Mouse (Mus musculus): Measurements from ENCODE around the gene Tulp4. TPM values are rescaled to one million over a fixed set of nuclear protein-coding genes. Genes with fewer than 3 reads are reported as not detected.

Gene Tulp4
- polyA plus RNA-seq, 1 experiment from 2014 or later, result 70.9 TPM

DNA sequence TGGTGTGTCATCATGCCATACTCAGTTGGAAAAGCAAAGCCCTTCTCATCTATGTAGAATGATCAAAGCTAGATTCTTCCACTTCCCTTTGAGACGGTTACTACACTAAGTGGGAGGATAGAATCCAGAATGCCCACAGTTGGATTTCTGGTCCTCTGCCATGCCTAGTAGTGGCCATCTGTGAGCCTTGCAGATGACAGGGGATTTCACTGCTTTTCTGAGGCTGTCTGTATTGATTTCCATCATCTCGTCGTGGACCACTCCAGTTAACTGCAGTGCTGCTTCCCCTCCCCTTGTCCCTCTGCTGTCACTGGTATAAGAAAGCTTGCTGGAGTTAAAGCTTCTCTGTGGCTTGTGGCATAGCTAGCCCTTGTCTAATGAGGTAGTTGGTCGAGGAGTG, 23.1 kb downstream of the Tulp4 start:
- no peaks in the 10 kb centered on the region for H3K4me1 ChIP-seq (replicated peaks)
- H3K4me3 ChIP-seq (replicated peaks), result no peak overlapping the region
- no peak overlapping the region for H3K4me2 ChIP-seq (replicated peaks)
- no peaks in the 10 kb centered on the region for H3K36me3 ChIP-seq
- no peak overlapping the region for H3K9ac ChIP-seq
- H3K9me3 ChIP-seq, result no peaks in the 10 kb centered on the region
- no peaks in the 10 kb centered on the region for H3K27me3 ChIP-seq (replicated peaks)
- ATAC-seq, result no peak
- H3K27ac ChIP-seq, result no peak overlapping the region
- WGBS, result 80% methylated on average over 4 of the region's 4 CpGs

- no peak for ATAC-seq
- Histone ChIP-seq H3K4me3 (replicated peaks) (no peak overlapping the region), H3K9ac (no peak overlapping the region), H3K4me2 (replicated peaks) (no peak overlapping the region), H3K4me1 (replicated peaks) (no peaks in the 10 kb centered on the region), H3K36me3 (no peaks in the 10 kb centered on the region), H3K27me3 (replicated peaks) (no peaks in the 10 kb centered on the region), H3K27ac (no peak overlapping the region), H3K9me3 (no peaks in the 10 kb centered on the region)
- WGBS, result 94% methylated on average over 3 of the region's 3 CpGs
These were observed 24.8 kb downstream of the Tulp4 start for GRCm38 (mm10) chr17:6131083-6131482.

- no peak overlapping the region for H3K4me3 ChIP-seq (replicated peaks)
- no peak overlapping the region for H3K9ac ChIP-seq
- H3K9me3 ChIP-seq, result no peaks in the 10 kb centered on the region
- 0 out of 2 replicates have a peak, but pooled peaks have one; percentile 36 for ATAC-seq
- no peak overlapping the region for H3K4me2 ChIP-seq (replicated peaks)
- 62% methylated on average over 3 of the region's 3 CpGs for WGBS
- no peak overlapping the region for H3K27ac ChIP-seq
- no peaks in the 10 kb centered on the region for H3K4me1 ChIP-seq (replicated peaks)
- no peaks in the 10 kb centered on the region for H3K27me3 ChIP-seq (replicated peaks)
- 0 out of 2 replicates have a peak, but pooled peaks cover 3% of the 10 kb centered on the region for H3K36me3 ChIP-seq
These were observed 34.6 kb downstream of the Tulp4 start for GRCm38 (mm10) chr17:6140875-6141274.

- no peak overlapping the region for H3K4me2 ChIP-seq (replicated peaks)
- ATAC-seq, result no peak
- 0 out of 2 replicates have a peak, but pooled peaks cover 3% of the 10 kb centered on the region for H3K36me3 ChIP-seq
- WGBS, result 77% methylated on average over 2 of the region's 2 CpGs
- 0 out of 2 replicates have a peak overlapping the region, but pooled peaks have one; percentile 18 for H3K27ac ChIP-seq
- H3K9me3 ChIP-seq, result no peaks in the 10 kb centered on the region
- no peak overlapping the region for H3K9ac ChIP-seq
- no peaks in the 10 kb centered on the region for H3K4me1 ChIP-seq (replicated peaks)
- H3K27me3 ChIP-seq (replicated peaks), result no peaks in the 10 kb centered on the region
- H3K4me3 ChIP-seq (replicated peaks), result no peak overlapping the region
These were observed 35.1 kb downstream of the Tulp4 start for GRCm38 (mm10) chr17:6141344-6141743.

DNA sequence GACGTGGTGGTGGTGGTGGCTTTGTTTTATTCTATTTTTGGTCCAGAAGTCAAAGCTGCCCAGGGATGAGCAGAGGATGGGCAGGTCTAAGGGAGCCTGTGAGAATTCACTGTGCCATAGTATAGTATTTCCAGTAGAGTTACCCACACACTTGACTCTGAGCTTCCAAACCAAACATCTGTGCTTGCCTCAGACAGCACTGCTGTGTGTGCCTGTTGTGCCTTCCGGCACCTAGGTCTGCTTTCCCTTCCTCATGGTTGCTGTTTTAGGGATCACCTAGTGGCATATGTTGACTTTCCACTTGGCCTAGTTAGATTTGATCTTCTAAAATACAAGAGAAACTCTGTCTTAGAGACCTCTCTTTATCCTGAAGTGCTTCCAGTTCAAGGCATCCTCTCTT, 39.0 kb downstream of the Tulp4 start:
- no peak overlapping the region for H3K4me2 ChIP-seq (replicated peaks)

GRCm38 (mm10) chr17:6152941-6153340, 46.7 kb downstream of the Tulp4 start:
- Histone ChIP-seq H3K36me3 (no peaks in the 10 kb centered on the region), H3K9ac (no peak overlapping the region), H3K27me3 (replicated peaks) (no peaks in the 10 kb centered on the region), H3K4me1 (replicated peaks) (no peaks in the 10 kb centered on the region), H3K4me2 (replicated peaks) (no peak overlapping the region), H3K9me3 (no peaks in the 10 kb centered on the region), H3K27ac (no peak overlapping the region), H3K4me3 (replicated peaks) (no peak overlapping the region)
- WGBS, result 94% methylated on average over 4 of the region's 4 CpGs
- no peak for ATAC-seq

More for the DNA sequence above, 39.0 kb downstream of the Tulp4 start:
- Histone ChIP-seq H3K4me3 (replicated peaks) (no peak overlapping the region), H3K27me3 (replicated peaks) (no peaks in the 10 kb centered on the region), H3K36me3 (no peaks in the 10 kb centered on the region), H3K27ac (no peak overlapping the region), H3K9ac (no peak overlapping the region), H3K4me1 (replicated peaks) (no peaks in the 10 kb centered on the region), H3K9me3 (no peaks in the 10 kb centered on the region)
- ATAC-seq, result no peak
- whole genome bisulfite sequencing, result 92% methylated on average over 2 of the region's 2 CpGs

GRCm38 (mm10) chr17:6153581-6153980, 47.3 kb downstream of the Tulp4 start:
- H3K36me3 ChIP-seq, result no peaks in the 10 kb centered on the region
- H3K9me3 ChIP-seq, result no peaks in the 10 kb centered on the region
- H3K4me2 ChIP-seq (replicated peaks), result no peak overlapping the region
- H3K27me3 ChIP-seq (replicated peaks), result no peaks in the 10 kb centered on the region
- H3K4me1 ChIP-seq (replicated peaks), result no peaks in the 10 kb centered on the region
- ATAC-seq, result no peak
- H3K9ac ChIP-seq, result no peak overlapping the region
- no peak overlapping the region for H3K4me3 ChIP-seq (replicated peaks)
- H3K27ac ChIP-seq, result no peak overlapping the region
- WGBS, result 80% methylated on average over 4 of the region's 4 CpGs

- Histone ChIP-seq H3K4me3 (replicated peaks) (no peak overlapping the region), H3K4me1 (replicated peaks) (no peaks in the 10 kb centered on the region), H3K27ac (no peak overlapping the region), H3K9ac (no peak overlapping the region), H3K27me3 (replicated peaks) (no peaks in the 10 kb centered on the region), H3K4me2 (replicated peaks) (no peak overlapping the region), H3K36me3 (no peaks in the 10 kb centered on the region), H3K9me3 (no peaks in the 10 kb centered on the region)
- WGBS, result 84% methylated on average over 4 of the region's 4 CpGs
- ATAC-seq, result no peak
These were observed 48.1 kb downstream of the Tulp4 start for GRCm38 (mm10) chr17:6154366-6154765.

DNA sequence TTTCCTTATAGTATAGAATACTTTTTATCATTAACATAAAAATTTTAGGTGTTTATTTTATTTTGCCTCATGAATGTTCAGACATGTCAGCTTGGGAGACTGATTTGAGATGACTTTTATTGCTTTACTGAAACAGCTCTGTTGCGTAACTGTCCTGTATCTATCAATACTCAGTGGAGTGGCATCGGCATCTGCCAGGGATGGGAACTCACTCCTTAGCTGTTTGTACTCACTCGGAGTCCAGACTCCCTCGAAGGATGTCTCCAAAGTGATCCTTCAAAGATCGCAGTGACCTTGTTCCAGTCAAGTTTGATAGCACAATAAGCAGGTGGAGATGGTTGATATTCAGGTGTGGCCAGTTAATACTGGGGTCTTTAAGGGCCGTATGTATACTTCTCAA, 54.3 kb downstream of the Tulp4 start:
- 89% methylated on average over 6 of the region's 6 CpGs for WGBS
- Histone ChIP-seq H3K9me3 (no peaks in the 10 kb centered on the region), H3K27me3 (replicated peaks) (no peaks in the 10 kb centered on the region), H3K4me2 (replicated peaks) (no peak overlapping the region), H3K4me1 (replicated peaks) (no peaks in the 10 kb centered on the region), H3K36me3 (no peaks in the 10 kb centered on the region), H3K9ac (no peak overlapping the region), H3K27ac (no peak overlapping the region), H3K4me3 (replicated peaks) (no peak overlapping the region)
- no peak for ATAC-seq

DNA sequence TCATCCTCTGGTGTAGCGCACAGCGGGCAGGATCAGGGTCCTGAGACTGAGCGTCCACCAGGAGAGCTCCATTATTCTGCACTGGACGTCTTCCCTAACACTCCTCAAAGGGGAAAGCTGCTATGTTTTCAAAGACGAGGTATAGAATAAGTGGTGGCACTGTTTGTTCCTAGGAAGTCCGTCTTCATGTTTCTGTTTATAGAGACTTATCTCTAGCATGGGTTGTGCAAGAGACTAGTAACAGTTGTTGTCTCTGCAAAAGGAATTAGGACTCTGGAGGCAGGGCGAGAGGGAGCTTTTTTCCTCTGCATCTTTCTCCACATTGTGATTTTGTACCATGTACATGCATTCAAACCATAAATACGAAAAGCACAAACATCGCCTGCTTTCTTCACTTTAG, 55.7 kb downstream of the Tulp4 start:
- 80% methylated on average over 9 of the region's 9 CpGs for WGBS
- H3K27ac ChIP-seq, result no peak overlapping the region
- H3K36me3 ChIP-seq, result no peaks in the 10 kb centered on the region
- no peak overlapping the region for H3K4me2 ChIP-seq (replicated peaks)
- ATAC-seq, result no peak
- H3K9ac ChIP-seq, result no peak overlapping the region
- no peaks in the 10 kb centered on the region for H3K27me3 ChIP-seq (replicated peaks)
- H3K4me1 ChIP-seq (replicated peaks), result no peaks in the 10 kb centered on the region
- no peaks in the 10 kb centered on the region for H3K9me3 ChIP-seq
- H3K4me3 ChIP-seq (replicated peaks), result no peak overlapping the region

- ATAC-seq, result no peak
- WGBS, result 81% methylated on average over 1 of the region's 1 CpGs
These were observed 56.5 kb downstream of the Tulp4 start for GRCm38 (mm10) chr17:6162761-6163160.

DNA sequence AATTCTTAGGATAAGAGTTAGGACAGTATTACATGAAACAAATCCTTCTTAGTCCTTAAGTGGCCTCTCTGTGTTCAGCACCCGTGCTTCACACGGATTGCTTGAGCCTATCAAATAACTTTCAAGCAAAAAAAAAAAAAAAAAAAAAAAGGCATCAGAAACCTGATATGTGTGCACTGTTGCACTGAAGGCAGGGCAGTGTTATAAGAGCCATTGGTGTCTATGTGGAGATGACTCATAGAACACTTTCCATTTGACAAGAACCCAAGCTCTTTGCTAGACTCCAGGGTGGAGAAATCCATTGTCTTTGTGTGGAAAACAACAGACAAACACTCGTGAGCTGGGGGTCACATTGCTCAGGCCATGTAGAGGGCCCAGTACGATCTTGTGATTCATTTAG, 58.7 kb downstream of the Tulp4 start:
- Histone ChIP-seq H3K36me3 (no peaks in the 10 kb centered on the region), H3K27ac (no peak overlapping the region), H3K4me2 (replicated peaks) (no peak overlapping the region), H3K9me3 (no peaks in the 10 kb centered on the region), H3K9ac (no peak overlapping the region), H3K4me3 (replicated peaks) (no peak overlapping the region), H3K4me1 (replicated peaks) (no peaks in the 10 kb centered on the region), H3K27me3 (replicated peaks) (no peaks in the 10 kb centered on the region)
- WGBS, result 65% methylated on average over 4 of the region's 4 CpGs
- no peak for ATAC-seq

More at GRCm38 (mm10) chr17:6162761-6163160, 56.5 kb downstream of the Tulp4 start:
- no peaks in the 10 kb centered on the region for H3K36me3 ChIP-seq
- H3K27me3 ChIP-seq (replicated peaks), result no peaks in the 10 kb centered on the region
- no peak overlapping the region for H3K9ac ChIP-seq
- no peaks in the 10 kb centered on the region for H3K9me3 ChIP-seq
- no peak overlapping the region for H3K4me2 ChIP-seq (replicated peaks)
- H3K4me3 ChIP-seq (replicated peaks), result no peak overlapping the region
- no peaks in the 10 kb centered on the region for H3K4me1 ChIP-seq (replicated peaks)
- no peak overlapping the region for H3K27ac ChIP-seq

GRCm38 (mm10) chr17:6172440-6172839, 66.2 kb downstream of the Tulp4 start:
- Histone ChIP-seq H3K4me3 (replicated peaks) (no peak overlapping the region), H3K9me3 (no peaks in the 10 kb centered on the region), H3K4me2 (replicated peaks) (no peak overlapping the region), H3K27ac (peak overlapping the region; percentile 56; the same call in 1 of the 2 replicates), H3K27me3 (replicated peaks) (no peaks in the 10 kb centered on the region), H3K36me3 (no peaks in the 10 kb centered on the region), H3K9ac (no peak overlapping the region), H3K4me1 (replicated peaks) (peaks cover 7% of the 10 kb centered on the region)
- no peak for ATAC-seq
- 76% methylated on average over 7 of the region's 7 CpGs for WGBS
